Mouse (Mus musculus): Measurements from ENCODE around the gene Mdk.

Gene Mdk

GRCm38 (mm10) chr2:91933471-91933870 lies 1.4 kb upstream of the Mdk start:
- DNase-seq (ENCODE audit: low spot score) = no peak

DNA sequence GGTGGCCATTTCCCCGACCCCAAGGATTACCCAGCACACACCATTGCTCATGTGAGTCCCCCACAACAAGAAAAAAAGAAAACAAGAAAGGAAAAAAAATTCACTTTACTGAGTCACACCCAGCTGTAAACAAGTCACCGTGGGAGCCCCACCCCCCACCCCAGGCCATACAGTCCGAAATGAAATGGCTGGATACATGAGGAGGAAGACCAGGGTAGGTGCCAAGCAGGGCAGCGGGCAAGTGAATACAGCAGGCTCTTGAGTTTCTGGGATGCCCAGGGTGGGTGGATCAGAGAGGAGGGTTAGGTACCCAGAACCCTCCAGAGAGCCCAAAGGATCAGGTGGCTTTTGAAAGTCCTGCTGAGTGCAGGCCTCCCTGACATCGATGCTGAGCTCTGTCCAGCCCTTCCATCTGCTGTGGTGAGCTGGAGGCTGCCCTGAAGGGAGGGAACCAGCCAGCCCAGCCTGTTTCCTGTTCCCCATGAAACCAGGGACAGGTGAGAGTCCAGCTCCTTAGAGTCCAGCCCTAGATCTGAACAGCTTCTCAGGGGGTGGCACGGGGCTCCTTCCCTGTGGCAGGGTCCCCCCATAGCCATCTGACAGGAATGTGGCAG lies 747 bp upstream of the Mdk start:
- DNase-seq (ENCODE audit: low spot score) = no peak

DNA sequence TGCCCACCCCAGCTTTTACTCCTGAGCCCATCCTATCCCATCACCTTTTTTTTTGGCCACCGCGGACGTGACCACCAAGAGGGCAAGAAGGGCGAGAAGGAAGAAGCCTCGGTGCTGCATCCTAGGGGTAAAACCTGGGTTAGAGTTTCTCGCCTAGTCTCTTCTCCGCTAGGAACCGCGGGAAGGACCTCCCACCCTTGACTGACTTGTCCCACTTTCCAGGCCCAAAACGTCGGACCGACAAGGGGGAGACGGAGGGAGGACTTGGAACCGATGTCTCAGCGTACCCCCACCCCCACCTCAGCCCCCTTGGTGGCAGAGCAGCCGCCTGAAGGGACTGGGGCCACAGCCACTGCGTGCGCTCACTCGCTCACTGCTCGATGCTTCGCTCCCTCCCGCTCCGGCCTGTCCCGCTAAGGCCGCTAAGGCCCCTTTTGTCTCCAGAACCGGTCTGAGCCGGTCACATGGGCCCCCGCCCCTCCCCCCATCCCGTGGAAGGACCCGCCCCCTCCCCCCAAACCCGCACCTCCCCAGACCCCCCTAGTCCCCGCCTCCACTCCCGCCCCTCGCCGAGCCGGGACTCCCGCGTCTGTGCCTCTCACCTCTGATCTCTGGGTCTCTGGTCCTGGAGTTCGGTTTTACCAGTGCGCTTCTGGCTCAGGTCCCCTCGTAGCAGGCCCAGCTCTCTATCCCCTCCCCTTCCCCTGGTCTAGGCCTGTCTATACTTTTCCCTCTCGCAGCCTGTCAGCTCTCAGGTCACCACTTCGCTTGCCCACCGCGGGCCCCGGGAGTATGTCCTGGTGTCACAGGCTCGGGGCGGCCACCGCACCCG lies 553 bp downstream of the Mdk start:
- no peak for DNase-seq (ENCODE audit: low spot score)

DNA sequence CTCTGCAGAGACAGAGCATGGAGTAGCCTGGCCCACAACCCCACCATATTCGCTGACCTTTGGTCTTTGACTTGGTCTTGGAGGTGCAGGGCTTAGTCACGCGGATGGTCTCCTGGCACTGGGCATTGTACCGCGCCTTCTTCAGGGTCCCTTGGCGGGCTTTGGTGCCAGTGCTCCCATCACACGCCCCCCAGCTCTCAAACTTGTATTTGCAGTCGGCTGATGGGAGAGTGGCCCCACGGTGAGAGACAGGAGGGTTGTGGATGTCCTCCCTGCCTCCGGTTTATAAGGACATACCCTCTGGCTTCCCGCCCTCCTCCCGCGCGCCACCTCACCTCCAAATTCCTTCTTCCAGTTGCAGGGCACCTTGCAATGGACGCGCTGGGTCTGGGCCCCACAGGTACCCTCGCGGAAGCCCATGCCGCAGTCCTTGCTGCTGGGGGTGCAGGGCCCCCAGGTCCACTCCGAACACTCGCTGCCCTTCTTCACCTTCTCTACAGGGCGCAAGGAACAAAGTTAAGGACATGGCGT lies 1.3 kb downstream of the Mdk start:
- DNase-seq (ENCODE audit: low spot score) = no peak

DNA sequence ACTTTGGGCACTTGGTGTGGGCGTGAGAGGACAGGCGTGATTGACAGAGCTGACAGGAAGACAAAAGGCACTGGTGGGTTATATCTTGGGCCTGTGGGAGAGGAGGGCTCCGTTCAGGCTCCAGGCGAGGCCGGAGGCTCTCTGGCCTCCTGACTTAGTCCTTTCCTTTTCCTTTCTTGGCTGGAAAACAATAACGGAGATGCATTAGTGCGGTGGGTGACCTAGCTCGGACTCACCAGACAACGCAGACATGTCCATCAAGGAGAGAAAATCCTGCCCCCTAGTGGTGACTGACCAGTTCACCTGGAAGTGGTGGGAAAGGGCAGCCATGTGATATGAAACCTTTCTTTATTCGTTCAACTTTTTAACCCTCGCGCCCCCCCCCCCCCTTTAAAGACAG lies 2.2 kb downstream of the Mdk start:
- DNase-seq (ENCODE audit: low spot score) = no peak

DNA sequence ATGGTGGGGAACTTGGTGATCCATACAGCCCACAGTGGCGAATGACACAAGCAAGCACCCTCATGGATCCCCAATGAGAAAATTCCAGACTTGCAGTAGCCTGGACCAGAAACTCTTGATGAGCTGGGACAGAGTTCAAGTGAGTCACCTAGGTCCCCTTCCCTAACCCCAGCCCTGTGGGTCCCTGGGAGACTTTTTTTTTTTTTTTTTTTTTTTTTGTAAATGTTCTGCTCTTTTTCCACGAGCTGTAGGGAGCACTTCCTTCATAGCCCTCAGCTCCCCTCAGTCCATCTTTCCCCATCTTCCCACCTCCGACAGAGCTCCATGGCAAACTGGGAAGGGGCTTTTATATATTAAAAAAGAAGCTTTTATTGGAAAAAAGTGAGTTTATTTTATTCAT lies 2.6 kb downstream of the Mdk start:
- DNase-seq (ENCODE audit: low spot score) = no peak

DNA sequence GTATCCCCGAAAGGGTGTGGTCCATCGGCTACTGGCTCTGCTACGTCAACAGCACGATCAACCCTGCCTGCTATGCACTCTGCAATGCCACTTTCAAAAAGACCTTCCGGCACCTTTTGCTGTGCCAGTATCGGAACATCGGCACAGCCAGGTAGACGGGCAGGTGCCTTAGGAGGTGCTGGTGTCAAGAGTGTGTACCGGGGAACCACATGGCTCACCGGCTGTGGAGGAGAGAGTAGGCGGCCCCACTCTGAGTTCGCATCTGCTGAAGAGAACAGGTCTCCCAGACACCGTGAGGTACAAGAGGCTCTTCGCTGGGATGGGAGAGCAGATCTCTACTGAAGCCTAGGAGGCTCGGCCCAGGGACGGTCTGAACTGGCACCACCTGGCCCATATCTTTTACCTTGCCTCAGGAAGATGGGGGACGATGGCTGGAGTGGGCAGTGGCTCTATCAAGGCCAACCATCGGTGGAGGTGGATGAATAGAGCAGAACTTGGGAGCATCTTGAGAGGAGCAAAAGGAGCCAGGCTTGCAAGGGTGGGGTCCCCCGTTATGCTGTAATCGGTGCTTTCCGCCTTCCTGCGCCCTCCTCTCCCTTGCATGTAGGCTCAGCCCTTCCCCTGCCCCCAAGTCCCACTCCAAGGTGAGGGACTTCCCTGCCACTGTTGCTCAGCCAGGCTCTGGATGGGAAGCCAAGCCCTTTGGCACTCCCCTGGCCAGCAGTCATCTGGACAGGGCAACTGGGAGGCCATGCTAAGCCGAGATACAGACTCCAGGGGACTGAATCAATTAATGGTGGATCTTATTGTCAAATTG lies 3.4 kb downstream of the Mdk start:
- no peak for DNase-seq (ENCODE audit: low spot score)

- DNase-seq (ENCODE audit: low spot score) = no peak
Observed at GRCm38 (mm10) chr2:91927826-91928533, 4.1 kb downstream of the Mdk start.

GRCm38 (mm10) chr2:91926949-91927348 lies 5.1 kb downstream of the Mdk start, which contains the start of gene Chrm4:
Gene Chrm4 (plus strand): TSS chr2:91927249.
- no peak for DNase-seq (ENCODE audit: low spot score)

DNA sequence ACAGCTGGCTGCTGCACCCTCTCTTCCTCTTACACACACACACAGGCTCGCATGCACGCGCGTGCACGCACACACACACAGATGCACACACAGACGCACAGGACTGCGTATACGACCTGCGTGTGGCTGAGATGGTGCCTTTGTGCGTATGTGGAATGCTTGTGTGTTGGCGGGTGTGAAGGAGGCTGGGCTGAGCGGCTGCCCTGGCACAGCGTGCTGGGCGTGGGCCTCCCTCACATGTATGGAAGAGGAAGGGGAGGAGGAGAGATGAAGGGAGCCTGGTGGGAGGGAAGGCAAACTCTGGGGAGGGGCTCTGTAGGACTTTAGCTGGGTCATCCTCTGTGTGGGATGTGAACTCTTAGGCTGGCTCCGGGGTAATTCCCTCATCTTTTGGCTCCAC lies 6.7 kb downstream of the Mdk start:
- DNase-seq (ENCODE audit: low spot score) = no peak

DNA sequence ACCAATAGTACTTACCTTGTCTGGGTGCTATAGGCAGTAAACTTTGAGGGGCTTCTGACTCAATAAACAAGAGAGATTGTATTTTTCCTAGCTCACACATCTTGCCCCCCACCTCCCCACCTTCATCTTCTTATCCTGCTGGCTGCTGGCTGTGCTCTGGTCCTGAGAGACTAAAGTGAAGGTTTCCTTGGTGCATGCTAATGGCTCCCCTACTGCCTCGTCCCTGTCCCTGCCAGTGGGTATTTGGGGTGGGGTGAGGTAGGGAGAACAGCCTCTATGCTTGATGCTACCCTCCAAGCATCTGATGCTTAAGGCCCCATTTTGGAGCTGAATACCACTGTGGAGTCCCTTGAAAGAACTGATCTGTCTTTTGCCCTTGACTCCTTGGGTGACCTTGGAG lies 7.4 kb downstream of the Mdk start:
- DNase-seq (ENCODE audit: low spot score) = no peak

DNA sequence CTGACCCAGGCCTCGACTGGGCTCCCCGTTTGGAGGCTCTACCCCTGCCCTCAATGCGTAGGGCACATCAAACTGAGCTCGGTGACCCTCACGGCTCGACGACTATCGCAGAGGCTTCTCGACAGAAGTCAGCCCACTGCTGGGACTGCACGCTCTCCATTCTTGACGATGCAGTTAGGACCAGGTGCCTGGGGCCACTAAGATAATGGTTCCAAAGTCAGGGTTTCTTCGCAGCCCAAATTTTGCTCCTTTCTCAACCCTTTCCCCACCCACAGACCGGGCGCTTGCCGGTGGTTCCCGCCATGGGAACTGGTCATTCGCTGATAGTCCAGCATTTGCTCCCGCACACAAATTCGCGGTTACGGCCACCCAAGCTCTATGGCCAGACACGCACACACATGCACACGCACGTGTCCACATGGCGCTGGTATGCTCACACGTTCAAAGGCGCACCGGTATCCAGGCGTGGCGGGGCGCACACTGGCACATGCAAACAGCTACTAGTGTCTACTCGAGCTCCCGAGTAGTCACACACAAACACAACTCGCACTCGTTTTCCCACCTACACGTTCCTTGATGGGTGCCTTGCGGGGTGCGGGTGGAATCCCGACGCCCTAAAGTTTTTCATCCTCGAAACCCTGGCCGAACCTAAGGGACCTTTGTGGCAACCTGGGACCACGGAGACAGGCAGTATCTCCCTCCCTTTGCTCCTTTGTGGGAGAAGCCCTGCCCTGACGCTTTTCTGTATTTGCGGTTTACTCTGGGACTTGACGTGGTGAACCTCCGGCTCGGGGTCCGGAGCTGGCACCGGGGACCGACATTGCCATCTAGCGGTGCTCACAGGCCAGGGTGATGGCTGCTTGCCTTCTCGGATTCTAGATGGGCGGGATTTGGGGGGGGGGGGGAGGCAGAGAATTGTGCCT lies 8.4 kb downstream of the Mdk start:
- DNase-seq (ENCODE audit: low spot score) = no peak

DNA sequence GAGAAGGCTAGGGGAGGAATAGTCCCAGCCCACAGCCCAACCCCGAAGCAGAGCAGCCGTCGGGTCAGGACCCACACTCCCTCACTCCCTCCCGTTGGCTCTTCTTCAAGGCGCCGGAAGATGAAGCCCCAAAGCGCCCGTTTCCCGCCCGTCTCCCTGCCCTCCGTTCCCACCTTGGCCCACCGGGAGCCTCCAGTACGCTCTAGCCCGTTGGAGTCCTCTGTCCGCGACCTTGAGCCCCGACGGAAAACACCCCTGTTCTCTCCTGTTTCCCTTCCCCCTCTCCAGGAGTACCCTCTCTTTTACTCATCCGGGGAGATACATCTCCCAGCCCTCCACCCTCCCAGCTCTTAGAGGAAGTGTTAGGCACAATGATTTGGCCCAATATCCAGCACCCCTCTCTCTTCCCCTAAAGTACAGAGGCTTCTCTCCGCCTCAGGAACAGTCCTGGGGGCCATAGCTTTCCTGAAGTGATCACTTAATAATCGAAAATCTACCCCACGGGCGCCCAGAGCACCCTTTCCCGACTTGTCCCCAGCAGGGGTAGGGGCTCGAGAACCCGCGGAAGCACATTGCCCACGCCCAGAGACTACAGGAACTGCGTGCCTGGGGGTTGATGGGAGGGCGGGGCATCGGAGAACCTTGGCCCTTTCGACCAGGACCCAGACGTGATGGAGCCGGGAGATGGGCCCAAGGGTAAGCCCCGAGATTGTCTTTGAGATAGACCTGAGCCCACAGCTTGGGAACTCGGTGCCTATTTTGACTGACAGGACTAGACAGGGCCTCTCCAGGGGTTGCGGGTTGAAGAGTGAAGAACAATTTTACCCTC lies 9.3 kb downstream of the Mdk start:
- DNase-seq (ENCODE audit: low spot score) = no peak

GRCm38 (mm10) chr2:91921790-91922570 lies 10.1 kb downstream of the Mdk start:
- DNase-seq (ENCODE audit: low spot score) = no peak

GRCm38 (mm10) chr2:91921181-91921789 lies 10.8 kb downstream of the Mdk start:
- DNase-seq (ENCODE audit: low spot score) = no peak

DNA sequence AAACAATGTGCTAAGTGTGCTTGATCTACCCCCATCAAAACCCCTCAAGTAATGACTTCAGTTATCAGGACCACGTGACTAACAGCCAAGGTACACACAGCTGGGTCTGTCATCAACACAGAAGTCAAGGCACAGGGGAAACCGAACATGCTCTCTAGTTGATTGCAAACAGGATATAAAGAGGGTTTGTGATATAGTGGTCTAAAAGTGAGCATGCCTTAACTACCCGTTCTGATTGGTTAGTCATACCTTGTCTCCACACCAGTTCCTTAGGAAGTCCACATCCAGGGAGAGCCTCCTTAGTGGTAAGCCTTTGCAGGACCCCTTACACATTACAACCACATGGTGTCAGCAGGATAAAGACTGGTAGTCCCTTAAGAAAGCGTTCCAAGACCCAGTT lies 12.0 kb downstream of the Mdk start:
- DNase-seq (ENCODE audit: low spot score) = no peak

- no peak for DNase-seq (ENCODE audit: low spot score)
Observed at GRCm38 (mm10) chr2:91917096-91917495, 15.0 kb downstream of the Mdk start.

DNA sequence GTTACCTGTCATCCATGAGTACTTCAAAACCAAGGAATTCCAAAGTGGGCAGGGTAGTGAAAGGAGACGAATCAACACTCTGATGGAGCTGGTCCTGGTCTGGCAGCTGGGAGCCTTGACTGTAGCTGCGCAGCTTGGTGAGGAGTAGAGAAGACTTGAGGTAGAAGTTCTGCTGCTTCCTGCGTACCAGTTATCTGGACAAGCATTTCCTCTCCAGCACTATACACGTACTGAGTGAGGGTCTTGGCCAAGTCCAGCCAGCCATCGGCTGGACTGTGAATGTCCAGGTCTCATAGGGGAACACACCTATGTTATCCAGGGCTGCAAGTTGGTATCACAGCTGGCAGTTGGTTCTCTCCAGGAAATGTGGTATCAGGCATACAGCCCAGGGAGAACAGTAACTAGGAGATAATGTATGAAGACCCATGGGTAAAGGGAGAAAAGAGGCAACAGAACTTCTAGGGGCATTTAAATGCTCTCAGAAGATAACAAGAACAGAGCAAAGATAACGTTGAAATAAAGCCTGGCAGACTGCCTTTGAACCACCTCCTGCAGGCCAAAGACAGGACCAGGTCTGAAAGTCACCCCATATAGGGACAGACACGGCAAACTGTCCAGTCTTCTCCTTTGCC lies 15.6 kb downstream of the Mdk start:
- no peak for DNase-seq (ENCODE audit: low spot score)
